Mouse (Mus musculus) WW6 (cell line): Measurements from ENCODE around the gene Zfp57.
A peak's percentile ranks its signal among the peaks of the same experiment; 100 is the strongest.

Experiments used
- DNase-seq: peaks from one replicate; pipeline ENCODE4 v3.0.0-alpha.2; 2013; ENCODE audit warnings: low read depth, low spot score

Gene Zfp57

GRCm38 (mm10) chr17:37045611-37046311, 44.8 kb downstream of the Zfp57 start, which contains the start of gene Gabbr1:
Gabbr1 (plus strand) TSS chr17:37045966.
- peak; percentile 81 for DNase-seq

GRCm38 (mm10) chr17:37046312-37047112, 45.5 kb downstream of the Zfp57 start:
- DNase-seq, result no peak

- no peak for DNase-seq
Measured at GRCm38 (mm10) chr17:37047332-37047976, 46.5 kb downstream of the Zfp57 start.

- DNase-seq, result no peak
Measured at GRCm38 (mm10) chr17:37047981-37048380, 47.0 kb downstream of the Zfp57 start.

- DNase-seq, result no peak
Measured at GRCm38 (mm10) chr17:37048383-37048782, 47.4 kb downstream of the Zfp57 start.

- no peak for DNase-seq
Measured at GRCm38 (mm10) chr17:37049570-37050310, 48.8 kb downstream of the Zfp57 start.

- no peak for DNase-seq
Measured at GRCm38 (mm10) chr17:37050399-37050798, 49.4 kb downstream of the Zfp57 start.

GRCm38 (mm10) chr17:37050876-37051275, 49.9 kb downstream of the Zfp57 start:
- no peak for DNase-seq

GRCm38 (mm10) chr17:37051745-37052144, 50.8 kb downstream of the Zfp57 start:
- DNase-seq, result no peak

GRCm38 (mm10) chr17:37056957-37057356, 56.0 kb downstream of the Zfp57 start:
- no peak for DNase-seq
